Mouse (Mus musculus) left cerebral cortex, postnatal 36 days (tissue): Measurements from ENCODE around the gene Extl1. TPM values are rescaled to one million over a fixed set of nuclear protein-coding genes. Genes with fewer than 3 reads are reported as not detected.
"Not testable (repeated sequence)": the region's sequence is repeated elsewhere in the genome, so short reads cannot be mapped to it uniquely, and the experiment has no call there.

Experiments used
- DNase-seq, 2 experiments: peaks; one replicate each; pipeline ENCODE4 v3.0.0; 2021 to 2022; ENCODE audit warnings: low spot score in 2 of 2, mixed read lengths in 1 of 2
- intact Hi-C: fragments of 180-260 bp; cut with DNase I; formaldehyde crosslinking; loops from one replicate; pipeline ENCODE4 v1.15.1; 2025
- total RNA-seq, 2 experiments: library from RNA; stranded (reverse); gene quantifications; 2 replicates each; pipeline ENCODE4 v1.2.3; 2021

The Extl1 gene
- total RNA-seq, 2 experiments from 2014 or later: 46.2 to 60.6 TPM

DNA sequence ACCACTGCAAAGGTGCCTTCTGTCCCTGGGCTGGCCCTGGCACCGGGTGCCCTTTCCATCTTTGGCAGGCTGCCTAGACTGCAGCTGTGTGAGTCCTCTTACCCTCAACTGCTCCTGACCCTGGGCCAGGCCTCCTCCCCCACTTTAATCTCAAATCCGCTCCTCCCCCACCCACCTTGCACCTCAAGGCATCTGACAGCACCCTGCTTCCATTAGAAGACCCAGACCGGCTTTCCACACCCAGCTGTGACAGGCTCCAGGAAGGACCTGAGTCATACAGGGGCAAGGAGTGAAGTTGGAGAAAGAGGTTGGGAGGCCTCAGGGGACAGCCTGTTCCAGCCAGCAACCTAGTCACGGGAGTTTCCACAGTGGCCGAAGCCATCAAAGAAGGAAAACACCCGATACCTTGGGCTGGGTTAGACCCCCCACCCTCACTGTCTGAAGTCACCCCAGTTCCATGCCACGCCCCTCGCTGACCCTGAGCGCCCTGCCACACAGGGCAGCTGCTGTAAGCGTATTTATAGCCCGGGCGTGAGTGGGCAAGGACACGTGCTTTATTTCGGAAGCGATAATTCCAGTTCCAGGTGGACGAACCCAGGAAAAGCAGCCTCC, 27.7 kb downstream of the Extl1 start:
- no peak for DNase-seq
- intact Hi-C loops: loop anchor here (5.0 kb wide), 2 partner anchors 69 to 109 kb away; partner anchors contain the start of genes Gm30191, Pdik1l and Zfp593

DNA sequence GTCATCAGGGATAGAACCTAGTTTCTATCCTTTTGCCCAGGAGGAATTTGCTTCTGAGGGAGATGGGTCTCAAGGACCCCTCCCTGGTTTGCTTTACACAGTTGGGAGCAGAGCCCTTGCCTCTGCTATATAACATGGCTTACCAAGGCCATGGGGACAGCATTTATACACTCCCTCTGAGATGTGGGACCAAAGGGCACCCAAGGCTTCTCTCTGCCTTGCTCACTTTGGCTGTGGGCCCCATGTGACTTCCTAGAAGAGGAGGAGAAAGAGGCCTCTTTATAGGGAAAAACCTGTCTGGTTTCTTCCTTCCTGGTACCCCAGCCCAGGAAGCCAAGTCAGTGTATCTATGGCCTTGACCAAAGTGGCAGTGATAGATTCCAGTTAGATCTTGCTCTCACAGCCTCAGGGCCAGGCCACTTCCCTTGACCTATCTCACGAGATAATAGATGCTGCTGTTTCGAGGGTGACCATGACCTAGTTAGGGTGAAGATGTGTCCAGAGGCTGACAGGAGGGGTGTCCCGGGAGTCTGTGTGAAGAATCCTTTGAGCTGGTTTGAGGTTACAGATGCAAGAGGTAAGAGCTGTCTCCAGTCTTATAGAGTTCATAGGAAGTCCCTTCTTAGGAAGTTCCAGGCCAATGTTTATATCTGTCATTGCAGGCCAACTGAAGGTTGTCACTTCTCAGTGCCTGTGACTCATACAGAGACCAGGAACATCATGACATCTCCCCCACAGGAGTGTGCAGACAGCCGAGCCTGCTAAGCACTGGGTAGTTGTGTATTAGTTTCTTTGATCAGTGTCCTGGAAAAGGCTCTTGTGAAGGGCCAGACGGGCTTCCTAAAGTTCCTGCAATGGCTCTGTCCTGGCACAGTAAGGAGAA, 29.9 kb downstream of the Extl1 start:
- intact Hi-C loops: loop anchor here (5.0 kb wide), 1 partner anchor 46 kb away; no protein-coding TSS in a partner anchor
- no peak for DNase-seq

DNA sequence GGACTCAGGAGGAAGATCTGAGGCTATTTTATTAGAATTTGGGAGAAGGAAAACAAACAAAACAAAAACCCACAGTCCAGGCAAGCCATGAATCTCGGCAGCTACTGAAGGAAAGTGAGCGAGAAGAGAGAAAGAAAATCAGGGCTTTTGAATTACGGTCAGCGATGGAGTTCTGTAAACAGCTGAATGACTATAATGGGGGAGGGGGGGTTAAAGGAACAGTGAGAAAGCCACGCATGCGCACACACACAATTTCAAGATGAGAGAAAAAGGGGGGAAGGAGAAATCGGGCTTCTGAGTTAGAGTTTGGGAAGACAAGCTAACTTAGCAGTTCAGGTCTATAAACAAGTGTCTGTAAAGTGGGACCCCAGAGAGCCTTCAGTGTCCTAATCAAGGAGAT, 30.7 kb downstream of the Extl1 start:
- no peak for DNase-seq
- intact Hi-C loops: loop anchor here (5.0 kb wide), 1 partner anchor 46 kb away; no protein-coding TSS in a partner anchor

DNA sequence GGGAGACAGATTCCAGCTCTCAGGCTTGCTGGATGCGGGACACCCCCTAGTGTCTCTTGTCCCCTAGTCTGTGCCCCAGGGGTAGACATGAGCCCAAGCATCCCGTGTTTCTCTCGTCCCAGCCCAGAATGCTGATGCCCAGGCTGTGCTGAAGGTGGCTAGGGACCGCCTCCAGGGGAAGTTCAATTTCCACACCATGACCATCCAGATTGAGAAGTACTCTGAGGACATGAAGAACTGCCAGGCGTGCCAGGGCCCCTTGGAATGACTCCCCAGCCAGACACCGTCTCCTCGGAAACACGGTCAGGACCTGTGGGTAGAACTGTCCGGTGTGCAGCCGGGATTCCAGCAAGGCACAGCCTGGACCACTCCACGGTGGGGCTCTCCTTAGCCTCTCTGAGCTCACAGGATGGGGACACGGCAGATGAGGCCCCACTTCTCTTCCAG, 31.4 kb downstream of the Extl1 start:
- intact Hi-C loops: loop anchor here (5.0 kb wide), 1 partner anchor 45 kb away; no protein-coding TSS in a partner anchor
- no peak for DNase-seq

DNA sequence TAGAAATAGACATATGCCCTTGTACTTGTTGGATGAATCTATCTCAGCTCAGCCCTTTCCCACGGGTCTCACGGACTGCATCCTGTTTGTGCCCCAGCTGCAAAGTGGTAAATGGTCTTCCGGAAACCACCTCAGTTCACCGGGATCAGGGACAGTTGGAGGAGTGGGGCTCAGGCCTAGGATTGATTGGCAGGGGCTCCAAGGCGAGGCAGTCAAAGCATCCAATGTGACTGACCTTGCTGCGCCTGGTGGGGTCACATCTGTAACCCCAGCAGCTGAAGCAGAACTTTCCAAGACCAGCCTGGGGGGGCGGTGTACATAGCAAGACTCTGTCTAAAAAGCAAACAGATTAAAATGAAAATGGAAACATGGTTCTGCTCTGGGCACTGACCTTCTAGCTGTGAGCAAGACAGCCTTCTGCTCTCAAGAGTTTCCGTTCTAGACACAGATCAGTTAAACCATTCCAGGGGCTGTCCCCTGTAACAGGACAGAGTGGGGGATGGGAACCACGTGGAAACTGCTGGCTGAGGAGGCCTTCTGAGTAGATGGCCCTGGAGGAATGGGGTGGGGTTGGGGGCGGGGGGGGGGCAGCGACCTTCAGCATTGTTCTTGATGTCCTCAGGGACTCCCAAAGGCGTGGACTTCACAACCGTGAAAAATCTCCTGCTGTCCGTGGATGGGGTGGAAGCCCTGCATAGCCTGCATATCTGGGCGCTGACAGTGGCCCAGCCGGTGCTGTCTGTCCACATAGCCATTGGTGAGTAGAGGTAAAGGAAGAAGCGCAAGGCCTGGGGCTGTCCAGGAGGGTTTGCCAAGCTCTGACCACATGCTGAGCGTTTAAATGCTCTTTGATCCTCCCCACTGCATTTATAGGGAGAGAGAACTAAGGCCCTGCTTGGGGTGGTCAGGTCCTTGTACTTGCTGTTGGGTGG, 32.1 kb downstream of the Extl1 start:
- intact Hi-C loops: loop anchor here (5.0 kb wide), 1 partner anchor 44 kb away; no protein-coding TSS in a partner anchor

DNA sequence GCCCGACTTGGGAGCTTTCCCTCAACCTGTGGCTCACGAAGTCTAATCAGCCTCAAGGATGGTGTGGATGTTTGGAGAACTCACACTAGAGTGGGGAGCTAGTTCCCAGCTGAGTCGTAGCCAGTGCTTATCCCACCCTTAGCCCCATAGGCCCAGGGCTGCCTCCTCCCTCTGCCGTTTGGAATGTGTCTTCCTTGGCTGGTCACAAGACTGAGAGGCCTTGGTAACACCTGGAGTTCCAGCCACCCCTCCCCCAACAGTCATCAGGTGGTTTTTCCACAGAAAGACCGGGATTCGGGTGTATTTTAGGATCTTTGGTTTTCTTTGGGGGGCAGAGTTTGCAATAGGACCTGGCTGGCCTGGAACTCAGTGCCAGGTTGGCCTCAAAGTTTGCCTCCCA, 33.0 kb downstream of the Extl1 start:
- intact Hi-C loops: loop anchor here (5.0 kb wide), 1 partner anchor 43 kb away; no protein-coding TSS in a partner anchor
- no peak for DNase-seq

More for the DNA sequence above, 32.1 kb downstream of the Extl1 start:
- no peak for DNase-seq

DNA sequence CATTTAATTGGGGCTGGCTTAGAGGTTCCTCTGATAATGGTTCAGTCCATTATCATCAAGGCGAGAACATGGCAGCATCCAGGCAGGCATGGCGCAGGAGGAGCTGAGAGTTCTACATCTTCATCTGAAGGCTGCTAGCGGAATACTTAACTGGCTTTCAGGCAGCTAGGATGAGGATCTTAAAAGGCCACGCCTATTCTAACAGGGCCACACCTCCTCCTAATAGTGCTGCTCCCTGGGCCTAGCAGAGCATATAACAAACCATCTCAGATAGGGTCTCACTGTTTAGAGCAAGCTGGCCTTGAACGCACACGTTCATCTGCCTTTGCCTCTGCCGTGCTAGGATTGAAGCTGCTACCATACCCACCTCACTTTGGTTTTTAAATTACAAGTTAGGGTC, 33.8 kb downstream of the Extl1 start:
- no peak for DNase-seq
- intact Hi-C loops: loop anchor here (5.0 kb wide), 1 partner anchor 43 kb away; no protein-coding TSS in a partner anchor

DNA sequence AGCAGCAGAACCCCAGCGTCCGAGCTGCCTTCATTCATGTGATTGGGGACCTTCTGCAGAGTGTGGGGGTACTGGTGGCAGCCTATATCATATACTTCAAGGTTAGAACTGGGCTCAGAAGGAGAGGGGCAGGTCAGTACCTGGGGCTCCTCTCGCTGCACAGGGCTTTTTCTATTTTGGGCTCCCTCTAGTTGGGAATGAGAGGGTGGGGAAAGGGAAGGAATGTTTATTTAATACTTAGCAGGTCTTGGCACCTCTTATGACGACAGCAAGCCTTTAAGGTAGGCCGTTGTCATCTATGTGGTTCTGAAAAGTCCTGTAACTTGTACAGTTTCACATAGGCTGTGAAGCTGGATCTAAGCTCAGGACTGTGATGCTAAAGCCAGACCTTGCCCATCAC, 35.1 kb downstream of the Extl1 start:
- no peak for DNase-seq
- intact Hi-C loops: no loop called here

DNA sequence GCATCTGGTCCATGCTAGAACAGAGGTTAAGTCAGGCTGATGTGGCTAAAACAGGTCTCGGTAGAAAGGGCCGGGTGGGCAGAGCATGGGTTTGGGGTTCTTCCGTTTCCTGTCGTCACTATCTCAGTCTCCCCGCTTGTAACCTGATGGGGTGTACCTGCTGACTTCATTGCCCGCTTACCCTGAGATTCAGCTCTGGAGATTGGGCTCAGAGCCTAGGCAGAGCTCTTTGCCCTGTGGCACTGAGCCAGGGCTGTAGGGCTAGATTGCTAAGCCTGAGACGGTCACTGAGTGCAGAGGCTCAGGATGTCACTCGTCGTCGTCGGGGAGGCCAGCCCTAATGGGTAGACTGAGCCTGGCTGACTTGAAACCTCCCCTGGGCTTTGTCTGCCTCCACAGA, 35.6 kb downstream of the Extl1 start:
- intact Hi-C loops: no loop called here
- no peak for DNase-seq

DNA sequence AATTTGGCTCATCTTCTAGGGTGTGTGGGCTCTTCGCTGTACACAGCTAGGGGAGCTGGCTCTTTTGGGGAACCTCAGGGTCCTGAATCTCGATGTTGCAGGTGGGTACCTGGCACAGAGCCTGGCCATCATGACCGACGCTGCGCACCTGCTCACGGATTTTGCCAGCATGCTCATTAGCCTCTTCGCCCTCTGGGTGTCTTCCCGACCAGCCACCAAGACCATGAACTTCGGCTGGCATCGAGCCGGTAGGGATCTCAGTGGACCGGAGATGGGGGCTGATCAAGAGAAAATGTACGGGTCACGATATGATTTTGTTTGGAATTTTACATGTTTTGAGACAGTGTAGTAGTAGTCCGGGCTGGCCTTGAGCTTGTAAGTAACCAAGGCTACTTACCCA, 37.8 kb downstream of the Extl1 start:
- no peak for DNase-seq
- intact Hi-C loops: no loop called here

DNA sequence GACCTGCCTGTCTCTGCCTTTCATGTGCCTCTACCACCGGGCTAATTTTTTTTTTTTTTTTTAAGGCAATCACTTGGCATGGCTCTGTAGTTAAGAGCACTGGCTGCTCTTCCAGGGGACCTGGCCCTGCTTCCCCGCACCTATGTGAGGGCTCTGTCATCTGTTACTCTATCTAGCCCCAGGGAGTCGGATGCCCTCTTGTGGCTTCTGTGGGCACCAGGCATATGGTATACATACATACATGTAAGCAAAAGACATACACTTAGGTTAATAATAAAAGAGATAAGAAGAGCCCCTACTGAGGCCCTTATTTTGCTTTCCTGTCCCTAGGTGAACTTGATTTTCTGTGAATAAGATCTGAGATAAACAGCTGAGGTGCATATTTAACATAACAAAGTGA, 39.0 kb downstream of the Extl1 start:
- intact Hi-C loops: no loop called here
- DNase-seq: no peak

DNA sequence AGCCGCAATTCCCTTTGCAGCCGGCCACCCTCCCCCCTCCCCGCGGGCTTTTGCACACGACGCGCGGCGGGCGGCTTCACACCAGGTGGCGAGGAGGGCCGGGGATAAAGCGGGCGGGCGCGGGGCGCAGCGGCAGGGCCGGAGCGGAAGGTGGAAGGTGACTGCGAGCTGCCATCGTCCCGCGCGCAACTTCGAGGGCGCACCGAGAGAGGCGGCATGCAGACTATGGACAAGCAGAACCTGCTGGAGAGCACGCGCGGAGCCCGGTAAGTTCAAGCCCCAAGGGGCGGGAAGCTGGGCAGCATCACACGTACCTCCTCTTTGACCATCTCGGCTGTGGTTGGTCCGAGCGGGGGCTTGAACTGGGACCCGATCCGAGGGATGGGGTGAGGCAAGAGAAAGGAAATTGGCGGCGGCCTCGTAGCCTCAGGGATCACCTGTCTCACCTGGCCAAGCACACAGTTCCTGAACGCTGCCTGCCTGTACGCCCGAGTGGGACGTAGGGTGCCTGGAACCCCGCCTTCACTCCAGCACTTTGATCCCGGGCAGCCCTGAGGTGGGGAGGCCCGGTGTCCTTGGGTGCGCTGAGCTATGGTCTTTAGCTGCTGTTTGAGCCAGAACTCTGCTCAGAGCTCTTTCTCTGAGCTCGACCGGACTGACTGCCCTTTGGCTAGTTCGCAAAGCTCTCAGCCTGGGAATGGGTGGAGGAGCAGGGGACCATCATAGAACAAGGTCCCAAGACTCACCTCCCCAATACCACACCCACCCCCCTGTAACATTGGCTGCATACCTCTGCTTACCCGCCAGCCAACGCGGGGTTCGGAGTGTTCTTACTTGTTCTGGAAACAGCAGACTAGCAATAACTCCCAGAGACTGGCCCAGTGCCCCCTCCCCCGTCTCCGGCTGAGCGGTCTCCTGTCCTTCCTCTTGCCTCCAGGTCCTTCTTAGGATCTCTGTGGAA, 40.3 kb downstream of the Extl1 start, which contains the start of gene Slc30a2:
TSS of gene Slc30a2 (plus strand) at position 111 of the 961 bp plus-strand sequence.
- intact Hi-C loops: no loop called here

DNA sequence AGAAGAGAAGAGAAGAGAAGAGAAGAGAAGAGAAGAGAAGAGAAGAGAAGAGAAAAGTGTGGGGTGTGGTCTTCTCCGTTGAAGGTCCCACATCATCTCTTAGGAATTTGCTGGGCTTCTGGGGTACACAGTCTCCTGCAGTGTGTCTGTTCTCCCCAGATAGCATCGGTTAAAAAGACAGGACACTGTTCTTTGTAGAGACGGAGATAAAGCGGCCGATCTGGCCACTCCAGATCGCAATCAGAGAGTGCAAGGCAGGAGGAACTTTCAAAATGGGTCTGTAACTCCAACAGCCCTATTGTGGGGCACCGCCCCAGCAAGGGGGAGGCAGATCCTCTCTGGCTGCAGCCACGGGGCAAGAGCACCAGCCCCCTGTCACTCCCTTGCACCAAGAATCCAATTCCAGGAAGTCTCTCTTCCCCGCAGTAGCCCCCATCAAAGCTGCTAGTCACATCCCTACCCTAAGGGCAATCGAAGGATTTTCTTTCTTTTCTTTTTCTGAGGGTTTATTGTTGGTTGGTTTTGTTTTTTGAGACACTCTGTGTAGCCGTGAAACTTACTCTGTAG, 41.4 kb downstream of the Extl1 start:
- DNase-seq: no peak
- intact Hi-C loops: no loop called here

More for the DNA sequence above, 40.3 kb downstream of the Extl1 start, which contains the start of gene Slc30a2:
- DNase-seq: no peak

DNA sequence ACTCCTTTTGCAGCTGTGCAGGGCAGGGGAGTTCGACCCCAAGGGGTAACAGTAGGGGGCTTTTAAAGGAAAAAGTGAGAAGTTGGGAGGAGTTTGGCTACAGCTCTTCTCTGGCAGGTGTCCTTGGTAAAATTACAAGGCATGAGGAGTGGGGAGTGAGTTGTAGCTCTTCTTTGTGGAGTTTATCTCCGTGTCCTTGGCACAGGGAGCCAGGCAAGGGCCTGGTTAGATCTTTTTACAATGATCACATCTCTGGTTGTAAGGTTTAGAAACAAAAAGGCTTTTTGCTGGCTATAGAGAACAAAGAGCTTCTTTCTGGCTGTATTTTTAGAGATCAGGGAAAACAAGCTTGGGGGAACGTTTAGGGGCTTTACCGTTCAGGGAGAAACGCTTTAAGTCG, 42.4 kb downstream of the Extl1 start:
- intact Hi-C loops, DNase-seq: not testable (repeated sequence)

DNA sequence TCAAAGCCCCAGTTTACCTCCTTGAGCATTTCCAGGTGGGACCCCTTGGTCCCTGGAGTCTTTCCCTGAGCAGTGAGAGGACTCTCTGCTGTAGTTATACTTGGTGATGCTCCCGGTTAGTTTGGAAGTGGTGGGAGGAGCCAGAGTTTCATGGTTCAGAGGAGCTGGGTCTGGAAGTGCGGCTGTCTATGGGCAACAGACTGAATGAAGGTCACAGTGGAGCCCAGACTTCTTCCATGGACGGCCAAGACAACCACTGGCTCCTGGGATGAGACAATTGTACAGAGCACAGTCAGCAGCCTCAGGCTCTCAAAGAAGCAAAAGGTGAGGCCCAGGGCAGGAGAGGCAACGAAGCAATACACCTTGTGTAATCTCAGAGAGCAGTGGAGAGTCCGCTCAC, 53.4 kb downstream of the Extl1 start:
- intact Hi-C loops: no loop called here
- no peak for DNase-seq

DNA sequence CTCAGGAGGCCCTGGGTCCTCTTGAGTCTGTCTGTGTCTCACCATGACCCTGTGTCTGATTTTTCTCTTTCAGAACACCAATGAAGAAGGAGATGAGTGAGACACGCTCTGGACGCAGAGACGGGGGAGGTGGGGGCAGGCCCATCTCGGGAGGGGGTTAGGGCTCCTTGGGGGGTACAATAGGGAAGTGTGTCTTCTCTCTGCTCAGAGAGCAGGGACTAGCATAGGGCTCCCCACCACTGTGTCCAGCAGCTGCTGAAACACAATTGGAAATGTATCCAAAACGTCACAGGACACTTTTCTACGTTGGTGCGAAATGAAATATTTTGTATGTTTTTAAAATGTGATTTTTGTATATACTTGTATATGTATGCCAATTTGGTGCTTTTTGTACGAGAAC, 54.8 kb downstream of the Extl1 start:
- no peak for DNase-seq

DNA sequence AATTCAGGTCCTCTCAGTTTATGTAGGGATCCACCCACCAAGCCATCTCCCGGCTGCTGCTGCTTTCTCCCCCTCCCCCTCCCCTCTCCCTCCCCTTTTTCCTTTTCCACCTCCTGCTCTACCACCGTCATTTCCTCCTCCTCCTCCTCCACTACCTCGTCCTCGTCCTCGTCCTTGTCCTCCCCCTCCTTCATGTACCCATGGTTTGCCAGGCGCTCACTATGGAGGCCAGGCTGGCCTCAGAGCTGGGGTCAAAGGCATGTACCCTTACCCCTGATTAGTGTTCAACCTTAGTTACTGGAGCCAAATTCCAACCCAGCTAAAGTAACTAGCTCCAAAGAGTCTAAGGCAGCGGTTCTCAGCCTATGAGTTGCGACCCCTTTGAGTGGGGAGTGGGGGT, 55.5 kb downstream of the Extl1 start:
- no peak for DNase-seq
- intact Hi-C loops: no loop called here

More for the DNA sequence above, 54.8 kb downstream of the Extl1 start:
- intact Hi-C loops: no loop called here
